Mouse (Mus musculus): ENCODE measurements around the gene Mtrf1. TPM values are rescaled to one million over a fixed set of nuclear protein-coding genes. Genes with fewer than 3 reads are reported as not detected.
"Not testable (repeated sequence)": the region's sequence is repeated elsewhere in the genome, so short reads cannot be mapped to it uniquely, and the experiment has no call there.

Mtrf1 gene
- polyA plus RNA-seq, 1 experiment from 2014 or later: 11.0 TPM

GRCm38 (mm10) chr14:79441441-79441840 is 43.9 kb downstream of the Mtrf1 start:
- Histone ChIP-seq H3K9me3 (ENCODE audit: control insufficient read depth, low read length) (no peaks in the 10 kb centered on the region), H3K4me2 (replicated peaks) (no peak overlapping the region), H3K36me3 (replicated peaks; ENCODE audit: control insufficient read depth, insufficient read depth) (no peaks in the 10 kb centered on the region), H3K4me1 (replicated peaks; ENCODE audit: control insufficient read depth, insufficient read depth, low read length) (peaks cover 20% of the 10 kb centered on the region; the same call in 1 of the 2 replicates), H3K4me3 (replicated peaks; ENCODE audit: low read length) (no peak overlapping the region), H3K27ac (no peak overlapping the region), H3K9ac (no peak overlapping the region), H3K27me3 (ENCODE audit: control insufficient read depth, insufficient read depth, low read length) (no peaks in the 10 kb centered on the region)
- ATAC-seq (ENCODE audit: low FRiP score) (no peak), DNase-seq (ENCODE audit: low spot score) (no peak)
- 84% methylated on average over 5 of the region's 5 CpGs for WGBS

DNA sequence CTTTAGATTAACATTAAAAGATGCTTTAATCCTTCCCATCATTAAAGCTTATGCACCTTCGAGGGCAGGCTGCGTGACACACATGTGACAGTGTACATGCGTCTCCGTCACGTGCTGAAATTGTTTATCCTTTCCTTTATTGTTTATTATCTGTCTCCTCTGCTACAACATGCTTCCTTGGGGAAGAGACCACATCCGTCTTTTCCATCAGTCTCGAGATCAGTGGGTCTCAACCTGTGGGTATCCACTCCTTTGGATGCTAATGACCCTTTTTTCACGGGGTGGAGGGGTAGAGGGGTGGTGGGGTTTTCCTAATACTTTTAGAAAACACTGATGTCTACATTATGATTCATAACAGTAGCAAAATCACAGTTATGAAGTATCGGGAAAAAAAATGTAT is 47.0 kb downstream of the Mtrf1 start:
- Histone ChIP-seq H3K9ac (0 out of 2 replicates have a peak overlapping the region, but pooled peaks have one; percentile 2), H3K4me2 (replicated peaks) (peak overlapping the region; percentile 44), H3K27ac (peak overlapping the region; percentile 74), H3K9me3 (ENCODE audit: control insufficient read depth, low read length) (no peaks in the 10 kb centered on the region), H3K36me3 (replicated peaks; ENCODE audit: control insufficient read depth, insufficient read depth) (no peaks in the 10 kb centered on the region), H3K4me3 (replicated peaks; ENCODE audit: low read length) (peak overlapping the region; percentile 14; the same call in 1 of the 2 replicates), H3K4me1 (replicated peaks; ENCODE audit: control insufficient read depth, insufficient read depth, low read length) (peaks cover 20% of the 10 kb centered on the region; the same call in 1 of the 2 replicates), H3K27me3 (ENCODE audit: control insufficient read depth, insufficient read depth, low read length) (no peaks in the 10 kb centered on the region)
- WGBS: 65% methylated on average over 9 of the region's 9 CpGs
- ATAC-seq (ENCODE audit: low FRiP score) (peak; percentile 22), DNase-seq (ENCODE audit: low spot score) (no peak)

DNA sequence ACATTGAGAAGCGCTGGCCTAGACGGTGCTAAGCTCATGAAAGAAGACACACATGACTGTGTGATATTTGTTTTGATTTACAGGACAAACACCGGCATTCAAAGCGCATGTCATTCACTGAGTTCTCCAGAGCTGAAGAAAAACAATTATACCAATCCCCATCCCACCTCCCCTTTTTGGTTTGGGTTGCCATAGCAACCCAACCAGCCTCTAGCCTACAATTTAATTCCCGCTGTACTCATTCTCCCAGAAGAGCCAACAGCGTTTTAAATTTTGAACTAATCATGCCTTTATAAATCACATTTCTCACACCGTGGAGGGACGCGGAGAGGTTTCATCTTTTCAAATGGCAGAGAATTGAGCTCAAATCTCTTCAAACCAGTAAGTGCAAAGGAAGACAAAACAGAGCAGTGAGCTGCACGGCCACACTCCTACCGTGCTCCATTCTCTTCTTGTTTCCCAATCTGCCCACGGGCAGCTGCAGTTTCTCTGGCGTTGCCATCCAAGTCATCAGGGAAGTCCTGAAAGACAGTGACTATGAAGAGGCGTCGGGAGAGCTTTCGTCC is 47.6 kb downstream of the Mtrf1 start:
- H3K9me3 ChIP-seq (ENCODE audit: control insufficient read depth, low read length): no peaks in the 10 kb centered on the region
- peak overlapping the region; percentile 74 for H3K27ac ChIP-seq
- H3K9ac ChIP-seq: peak overlapping the region; percentile 2
- no peaks in the 10 kb centered on the region for H3K36me3 ChIP-seq (replicated peaks; ENCODE audit: control insufficient read depth, insufficient read depth)
- peak overlapping the region; percentile 14 for H3K4me3 ChIP-seq (replicated peaks; ENCODE audit: low read length)
- peaks cover 20% of the 10 kb centered on the region; the same call in 1 of the 2 replicates for H3K4me1 ChIP-seq (replicated peaks; ENCODE audit: control insufficient read depth, insufficient read depth, low read length)
- 12% methylated on average over 16 of the region's 16 CpGs for WGBS
- DNase-seq (ENCODE audit: low spot score): peak; percentile 76
- peak; percentile 74 for ATAC-seq (ENCODE audit: low FRiP score)
- H3K4me2 ChIP-seq (replicated peaks): peak overlapping the region; percentile 44
- H3K27me3 ChIP-seq (ENCODE audit: control insufficient read depth, insufficient read depth, low read length): no peaks in the 10 kb centered on the region

GRCm38 (mm10) chr14:79451681-79452590 is 54.4 kb downstream of the Mtrf1 start, which contains the start of gene Kbtbd6:
TSS of gene Kbtbd6 (plus strand) at chr14:79451835.
- Histone ChIP-seq H3K9ac (peak within 1 kb of the TSS; percentile 35; the same call in 1 of the 2 replicates), H3K4me3 (replicated peaks; ENCODE audit: low read length) (peak within 1 kb of the TSS; percentile 47), H3K4me2 (replicated peaks) (peak within 1 kb of the TSS; percentile 57)
- not testable (repeated sequence) for H3K27ac ChIP-seq; H3K27me3 ChIP-seq (ENCODE audit: control insufficient read depth, insufficient read depth, low read length); H3K4me1 ChIP-seq (replicated peaks; ENCODE audit: control insufficient read depth, insufficient read depth, low read length); H3K36me3 ChIP-seq (replicated peaks; ENCODE audit: control insufficient read depth, insufficient read depth); H3K9me3 ChIP-seq (ENCODE audit: control insufficient read depth, low read length)
- ATAC-seq (ENCODE audit: low FRiP score): peak; percentile 93
- peak; percentile 94 for DNase-seq (ENCODE audit: low spot score)
- WGBS: under 1% methylated on average over 32 of the region's 89 CpGs

GRCm38 (mm10) chr14:79452591-79452934 is 55.0 kb downstream of the Mtrf1 start:
- 98% methylated on average over 6 of the region's 10 CpGs for WGBS

DNA sequence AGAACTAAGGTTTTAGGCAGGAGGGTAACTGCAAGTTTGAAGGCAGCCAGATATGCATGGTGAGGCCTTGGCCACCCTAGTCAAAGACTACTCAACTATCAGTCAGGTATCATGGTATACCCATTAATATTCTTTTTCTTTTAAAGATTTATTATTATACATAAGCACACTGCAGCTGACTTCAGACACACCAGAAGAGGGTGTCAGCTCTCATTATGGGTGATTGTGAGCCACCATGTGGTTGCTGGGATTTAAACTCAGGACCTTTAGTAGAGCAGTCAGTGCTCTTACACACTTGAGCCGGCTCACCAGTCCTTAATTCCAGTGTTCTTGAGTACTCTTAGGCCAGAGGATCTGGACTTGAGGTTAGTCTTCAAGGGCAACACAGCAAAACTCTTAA is 62.8 kb downstream of the Mtrf1 start:
- Histone ChIP-seq H3K4me3 (replicated peaks; ENCODE audit: low read length) (no peak overlapping the region), H3K9ac (no peak overlapping the region), H3K4me2 (replicated peaks) (no peak overlapping the region), H3K9me3 (ENCODE audit: control insufficient read depth, low read length) (no peaks in the 10 kb centered on the region), H3K27ac (no peak overlapping the region), H3K36me3 (replicated peaks; ENCODE audit: control insufficient read depth, insufficient read depth) (peaks cover 45% of the 10 kb centered on the region), H3K27me3 (ENCODE audit: control insufficient read depth, insufficient read depth, low read length) (no peaks in the 10 kb centered on the region), H3K4me1 (replicated peaks; ENCODE audit: control insufficient read depth, insufficient read depth, low read length) (no peaks in the 10 kb centered on the region)
- ATAC-seq (ENCODE audit: low FRiP score) (no peak), DNase-seq (ENCODE audit: low spot score) (no peak)
- WGBS: 86% methylated on average over 1 of the region's 1 CpGs

More at GRCm38 (mm10) chr14:79452591-79452934, 55.0 kb downstream of the Mtrf1 start:
- DNase-seq (ENCODE audit: low spot score); H3K4me3 ChIP-seq (replicated peaks; ENCODE audit: low read length); H3K9ac ChIP-seq; H3K27me3 ChIP-seq (ENCODE audit: control insufficient read depth, insufficient read depth, low read length); H3K9me3 ChIP-seq (ENCODE audit: control insufficient read depth, low read length); H3K36me3 ChIP-seq (replicated peaks; ENCODE audit: control insufficient read depth, insufficient read depth); H3K4me1 ChIP-seq (replicated peaks; ENCODE audit: control insufficient read depth, insufficient read depth, low read length); H3K27ac ChIP-seq; H3K4me2 ChIP-seq (replicated peaks): not testable (repeated sequence)
- ATAC-seq (ENCODE audit: low FRiP score): peak; percentile 22; the same call in 1 of the 2 replicates

GRCm38 (mm10) chr14:79460988-79461387 is 63.4 kb downstream of the Mtrf1 start:
- ATAC-seq (ENCODE audit: low FRiP score) (no peak), DNase-seq (ENCODE audit: low spot score) (no peak)
- Histone ChIP-seq H3K4me3 (replicated peaks; ENCODE audit: low read length) (no peak overlapping the region), H3K9me3 (ENCODE audit: control insufficient read depth, low read length) (no peaks in the 10 kb centered on the region), H3K4me2 (replicated peaks) (no peak overlapping the region), H3K27me3 (ENCODE audit: control insufficient read depth, insufficient read depth, low read length) (no peaks in the 10 kb centered on the region), H3K9ac (no peak overlapping the region), H3K27ac (no peak overlapping the region), H3K36me3 (replicated peaks; ENCODE audit: control insufficient read depth, insufficient read depth) (peaks cover 51% of the 10 kb centered on the region), H3K4me1 (replicated peaks; ENCODE audit: control insufficient read depth, insufficient read depth, low read length) (no peaks in the 10 kb centered on the region)
- WGBS: 91% methylated on average over 4 of the region's 4 CpGs

GRCm38 (mm10) chr14:79465623-79466022 is 68.1 kb downstream of the Mtrf1 start:
- DNase-seq (ENCODE audit: low spot score) (no peak), ATAC-seq (ENCODE audit: low FRiP score) (no peak)
- 90% methylated on average over 1 of the region's 1 CpGs for WGBS
- Histone ChIP-seq H3K4me2 (replicated peaks) (no peak overlapping the region), H3K27me3 (ENCODE audit: control insufficient read depth, insufficient read depth, low read length) (no peaks in the 10 kb centered on the region), H3K4me1 (replicated peaks; ENCODE audit: control insufficient read depth, insufficient read depth, low read length) (no peaks in the 10 kb centered on the region), H3K9ac (no peak overlapping the region), H3K36me3 (replicated peaks; ENCODE audit: control insufficient read depth, insufficient read depth) (peaks cover 90% of the 10 kb centered on the region), H3K27ac (no peak overlapping the region), H3K4me3 (replicated peaks; ENCODE audit: low read length) (no peak overlapping the region), H3K9me3 (ENCODE audit: control insufficient read depth, low read length) (no peaks in the 10 kb centered on the region)

GRCm38 (mm10) chr14:79467621-79468020 is 70.0 kb downstream of the Mtrf1 start:
- no peaks in the 10 kb centered on the region for H3K4me1 ChIP-seq (replicated peaks; ENCODE audit: control insufficient read depth, insufficient read depth, low read length)
- no peak overlapping the region for H3K4me2 ChIP-seq (replicated peaks)
- no peak overlapping the region for H3K27ac ChIP-seq
- peaks cover 93% of the 10 kb centered on the region for H3K36me3 ChIP-seq (replicated peaks; ENCODE audit: control insufficient read depth, insufficient read depth)
- H3K4me3 ChIP-seq (replicated peaks; ENCODE audit: low read length): no peak overlapping the region
- 31% methylated on average over 3 of the region's 3 CpGs for WGBS
- H3K9me3 ChIP-seq (ENCODE audit: control insufficient read depth, low read length): no peaks in the 10 kb centered on the region
- no peaks in the 10 kb centered on the region for H3K27me3 ChIP-seq (ENCODE audit: control insufficient read depth, insufficient read depth, low read length)
- no peak overlapping the region for H3K9ac ChIP-seq
- DNase-seq (ENCODE audit: low spot score): peak; percentile 77
- ATAC-seq (ENCODE audit: low FRiP score): no peak

Data from hindbrain, embryonic 14.5 days (tissue).